23 mouse cellular contexts compared by ENCODE assay signal in genomic region chr5:123050918-123051317, GRCm38 (mm10). TPM values are rescaled to one million over a fixed set of nuclear protein-coding genes. Genes with fewer than 3 reads are reported as not detected.
DNase-seq lines count a peak whose midpoint lies in the region; ATAC-seq and TF ChIP-seq lines count a peak whose summit lies in the region.
"Had no signal": no experiment of that assay in that cellular context is flagged by ENCODE, and none has a peak within 500 bp of the region (broad histone marks: within the 10 kb centered on the region; RNA-seq: fewer than 3 reads in every experiment).

No protein-coding gene starts in this region.

- intact Hi-C loops in heart, adult 2 months (cut with DNase I), result loop anchor here (10.0 kb wide), 1 partner anchor 236 kb away; no protein-coding TSS in a partner anchor
- intact Hi-C loops in gastrocnemius, postnatal 14 days (cut with DNase I; ENCODE audit: low total_unique reads), result no loop called here

- no peak overlapping the region for H3K9ac ChIP-seq in heart, adult 2 months (ENCODE audit: low read depth, low read length)
- no peak overlapping the region for H3K9ac ChIP-seq in heart, embryonic 12.5 days
- H3K9ac ChIP-seq: embryonic facial prominence, embryonic 13.5 days; hindbrain, embryonic 13.5 days; intestine, embryonic 15.5 days; limb, embryonic 12.5 days; liver, embryonic 13.5 days; midbrain, embryonic 15.5 days had no signal

- no peak overlapping the region for H3K27ac ChIP-seq in heart, adult 2 months
- no peak overlapping the region for H3K27ac ChIP-seq in heart, embryonic 12.5 days (ENCODE audit: poor library complexity, severe bottlenecking)
- H3K27ac ChIP-seq: embryonic facial prominence, embryonic 13.5 days; hindbrain, embryonic 13.5 days; intestine, embryonic 15.5 days; limb, embryonic 12.5 days; liver, embryonic 13.5 days; midbrain, embryonic 15.5 days had no signal

- no peaks in the 10 kb centered on the region for H3K36me3 ChIP-seq in heart, adult 2 months (ENCODE audit: control insufficient read depth, insufficient read depth, low read length)
- no peaks in the 10 kb centered on the region for H3K36me3 ChIP-seq in heart, embryonic 12.5 days
- H3K36me3 ChIP-seq: embryonic facial prominence, embryonic 13.5 days; G1E; hindbrain, embryonic 13.5 days; intestine, embryonic 15.5 days; limb, embryonic 12.5 days; liver, embryonic 13.5 days; midbrain, embryonic 15.5 days had no signal

- TF ChIP-seq CTCF in heart, adult 2 months (IDR thresholded peaks at IDR 0.05), result no peak

- H3K4me1 ChIP-seq in heart, adult 2 months (ENCODE audit: control insufficient read depth, insufficient read depth, low read length), result no peaks in the 10 kb centered on the region; the same call in 1 of the 2 replicates
- H3K4me1 ChIP-seq in heart, embryonic 12.5 days (replicated peaks), result peaks cover 5% of the 10 kb centered on the region; the same call in 1 of the 2 replicates

- peak in 1 of 2 experiments; percentile 19 for DNase-seq in heart, adult 2 months
- peak; percentile 50 for DNase-seq in NIH3T3 (ENCODE audit: low read depth)
- DNase-seq in gastrocnemius, postnatal 14 days, result peak; percentile 58
- DNase-seq in skeletal muscle tissue, adult 2 months (ENCODE audit: low read depth, low spot score), result peak; percentile 94
- no peak for DNase-seq in frontal cortex, adult 2 months (ENCODE audit: extremely low spot score in 1 of 2, low spot score in 1 of 2)
- no peak for DNase-seq in lung, postnatal 36 days
- DNase-seq: adrenal gland, adult 8-10 months; cerebellum, adult 11 months; liver, embryonic 13.5 days; retina, postnatal 1 day; thymus, adult 2 months had no signal

- no peaks in the 10 kb centered on the region for H3K27me3 ChIP-seq in heart, adult 2 months (ENCODE audit: control insufficient read depth, insufficient read depth, low read length)
- H3K27me3 ChIP-seq in heart, embryonic 12.5 days (replicated peaks), result no peaks in the 10 kb centered on the region
- H3K27me3 ChIP-seq: embryonic facial prominence, embryonic 13.5 days; hindbrain, embryonic 13.5 days; intestine, embryonic 15.5 days; limb, embryonic 12.5 days; liver, embryonic 13.5 days; megakaryocyte, embryonic 14.5 days; midbrain, embryonic 15.5 days had no signal

- H3K4me3 ChIP-seq in heart, adult 2 months, result no peak overlapping the region
- H3K4me3 ChIP-seq in heart, embryonic 12.5 days, result no peak overlapping the region
- H3K4me3 ChIP-seq: embryonic facial prominence, embryonic 13.5 days; hindbrain, embryonic 13.5 days; intestine, embryonic 15.5 days; limb, embryonic 12.5 days; liver, embryonic 13.5 days; megakaryocyte, embryonic 14.5 days; midbrain, embryonic 15.5 days had no signal

- H3K4me2 ChIP-seq in heart, embryonic 12.5 days, result no peak overlapping the region
- H3K4me2 ChIP-seq: embryonic facial prominence, embryonic 13.5 days; hindbrain, embryonic 13.5 days; intestine, embryonic 15.5 days; limb, embryonic 12.5 days; liver, embryonic 13.5 days; midbrain, embryonic 15.5 days had no signal

- 0 out of 2 replicates have a peak, but pooled peaks have one; percentile 14 for TF ChIP-seq EP300 in heart, adult 2 months (IDR thresholded peaks at IDR 0.05; ENCODE audit: insufficient read depth, low read depth, low read length)

- ATAC-seq in heart, embryonic 12.5 days (ENCODE audit: insufficient number of reproducible peaks, low FRiP score), result no peak
- ATAC-seq: intestine, embryonic 15.5 days; lung, postnatal 0 days; midbrain, embryonic 15.5 days had no signal

- H3K9me3 ChIP-seq in heart, embryonic 12.5 days (replicated peaks), result 0 out of 2 replicates have a peak, but pooled peaks cover 8% of the 10 kb centered on the region
- H3K9me3 ChIP-seq: embryonic facial prominence, embryonic 13.5 days; hindbrain, embryonic 13.5 days; intestine, embryonic 15.5 days; limb, embryonic 12.5 days; midbrain, embryonic 15.5 days had no signal

- TF ChIP-seq POLR2A in heart, adult 2 months (IDR thresholded peaks at IDR 0.05; ENCODE audit: insufficient read depth, low read depth, low read length), result no peak

- no peaks in the 10 kb centered on the region for H3K79me2 ChIP-seq in heart, adult 2 months (replicated peaks; ENCODE audit: control insufficient read depth, insufficient read depth, low read length)

- 33% methylated on average over 9 of the region's 9 CpGs for WGBS in heart, adult 2 months
- 80% methylated on average over 9 of the region's 9 CpGs for WGBS in heart, embryonic 12.5 days

RNA-seq across cellular contexts. Expression of gene Morn3, which starts 4.1 kb away (rescaled TPM):
- not detected for total RNA-seq in heart, adult 2 months (2021)
- not detected in 2 replicates for polyA plus RNA-seq in heart, adult 2 months (2012; rRNA removed)
- polyA plus RNA-seq in heart, embryonic 12.5 days (2016; fragmentation: Nextera tagmentation; extraction: Ambion mirVana), result not detected in 2 replicates
- not detected for total RNA-seq in gastrocnemius, postnatal 14 days (2021)
- polyA plus RNA-seq in frontal cortex, adult 2 months (2012; rRNA removed), result 0.13 TPM in 1 of 2 replicates, not detected in the other
- total RNA-seq: adrenal gland, adult 8-10 months; G1E; heart, adult 18-20 months had no signal
- polyA plus RNA-seq: embryonic facial prominence, embryonic 13.5 days; G1E; limb, embryonic 12.5 days; liver, embryonic 13.5 days; midbrain, embryonic 15.5 days; small intestine, adult 2 months; urinary bladder, adult 2 months had no signal

RNA-seq across cellular contexts. Expression of gene Tmem120b, which starts 17.3 kb away (rescaled TPM):
- total RNA-seq in heart, adult 2 months (2021), result 10 to 100 TPM in 1 of 2 experiments, 1 to 10 TPM in 1; 6.6 to 10.4 TPM
- 10.3 and 10.5 TPM in 2 replicates for polyA plus RNA-seq in heart, adult 2 months (2012; rRNA removed)
- polyA plus RNA-seq in heart, embryonic 12.5 days (2016; fragmentation: Nextera tagmentation; extraction: Ambion mirVana), result 12.9 and 13.0 TPM in 2 replicates
- total RNA-seq in gastrocnemius, postnatal 14 days (2021), result 10 to 100 TPM; 11.9 TPM
- 9.1 and 11.5 TPM in 2 replicates for polyA plus RNA-seq in frontal cortex, adult 2 months (2012; rRNA removed)

RNA-seq across cellular contexts. Expression of gene Orai1, which starts 36.0 kb away (rescaled TPM):
- 10 to 100 TPM; 11.7 to 15.8 TPM for total RNA-seq in heart, adult 2 months (2021)
- polyA plus RNA-seq in heart, adult 2 months (2012; rRNA removed), result 39.0 and 42.8 TPM in 2 replicates
- polyA plus RNA-seq in heart, embryonic 12.5 days (2016; fragmentation: Nextera tagmentation; extraction: Ambion mirVana), result 22.8 and 23.3 TPM in 2 replicates
- total RNA-seq in gastrocnemius, postnatal 14 days (2021), result 10 to 100 TPM; 39.5 to 47.6 TPM
- polyA plus RNA-seq in frontal cortex, adult 2 months (2012; rRNA removed), result 17.6 and 20.6 TPM in 2 replicates

Comparison
In these comparisons a context has a peak if more than half of its experiments do, and no peak if none do; other contexts are left out.
1. DNase-seq: peak in NIH3T3 (single experiment), gastrocnemius, postnatal 14 days (single experiment) and skeletal muscle tissue, adult 2 months (single experiment); none in frontal cortex, adult 2 months (0 of 2) and lung, postnatal 36 days (single experiment).